In the genomic region with DNA sequence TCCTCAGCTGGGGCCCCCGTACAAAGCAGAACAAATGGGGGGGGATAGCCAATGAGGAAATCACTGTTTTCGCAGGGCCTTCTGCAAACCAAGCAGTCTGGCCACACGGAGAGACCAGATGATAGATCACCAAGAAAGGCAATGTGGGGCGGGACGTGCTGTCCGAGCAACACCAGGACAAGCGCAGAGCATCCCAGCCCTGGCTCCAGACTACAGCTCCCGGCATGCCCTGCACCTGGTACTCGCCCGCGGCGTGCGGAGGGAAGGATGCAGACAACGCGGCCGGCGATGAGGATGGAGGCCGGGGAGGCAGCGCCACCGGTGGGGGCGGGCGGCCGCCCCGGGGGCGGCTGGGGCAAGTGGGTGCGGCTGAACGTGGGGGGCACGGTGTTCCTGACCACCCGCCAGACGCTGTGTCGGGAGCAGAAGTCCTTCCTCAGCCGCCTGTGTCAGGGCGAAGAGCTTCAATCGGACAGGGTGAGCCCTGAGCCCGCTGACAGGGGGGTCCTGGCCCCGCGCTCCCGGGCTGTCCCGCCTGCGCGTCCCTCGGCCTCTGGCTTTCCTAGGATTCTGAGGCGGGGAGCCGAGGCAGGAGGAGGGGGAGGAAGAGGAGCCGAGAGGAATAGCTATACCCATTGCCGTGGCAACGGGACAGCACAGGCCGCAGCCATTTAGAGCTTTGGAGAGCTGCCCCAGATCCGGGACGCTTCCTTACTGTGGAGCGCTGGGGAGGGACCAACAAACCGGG, we compare ENCODE assay signal across 8 mouse cellular contexts. TPM values are rescaled to one million over a fixed set of nuclear protein-coding genes. Genes with fewer than 3 reads are reported as not detected.
DNase-seq lines count a peak whose midpoint lies in the region; ATAC-seq and TF ChIP-seq lines count a peak whose summit lies in the region.

TSS of gene Kctd17 (plus strand) at position 174 of the 748 bp plus-strand sequence.

- H3K9me3 ChIP-seq in hindbrain, embryonic 14.5 days (ENCODE audit: control insufficient read depth, low read length) = no peaks in the 10 kb centered on the region

- ATAC-seq in hindbrain, embryonic 14.5 days (ENCODE audit: low FRiP score) = peak; percentile 88

- WGBS in hindbrain, embryonic 14.5 days = 1% methylated on average over 43 of the region's 52 CpGs

- H3K4me3 ChIP-seq in gastrocnemius, adult 2 months = peak within 1 kb of the TSS; percentile 85
- peak within 1 kb of the TSS; percentile 96 for H3K4me3 ChIP-seq in hindbrain, embryonic 14.5 days (replicated peaks; ENCODE audit: low read length)

- H3K27ac ChIP-seq in gastrocnemius, adult 2 months = peak within 1 kb of the TSS; percentile 82
- peak within 1 kb of the TSS; percentile 82 for H3K27ac ChIP-seq in hindbrain, embryonic 14.5 days

- peaks cover 16% of the 10 kb centered on the region; the same call in 1 of the 2 replicates for H3K4me1 ChIP-seq in hindbrain, embryonic 14.5 days (replicated peaks; ENCODE audit: control insufficient read depth, insufficient read depth, low read length)

- TF ChIP-seq CTCF in gastrocnemius, adult 2 months (IDR thresholded peaks at IDR 0.05) = no peak

- no peaks in the 10 kb centered on the region for H3K27me3 ChIP-seq in hindbrain, embryonic 14.5 days (ENCODE audit: control insufficient read depth, insufficient read depth, low read length)

- intact Hi-C loops in gastrocnemius, adult 2 months (cut with DNase I) = no loop called here

- peak; percentile 78 for DNase-seq in adipocyte (ENCODE audit: low spot score)
- DNase-seq in cerebellum, postnatal 14 days = peak; percentile 85 to 87
- DNase-seq in gastrocnemius, adult 2 months = peak; percentile 85
- peak; percentile 80 for DNase-seq in hindbrain, embryonic 14.5 days (ENCODE audit: low spot score)
- peak; percentile 82 to 85 for DNase-seq in layer of hippocampus, postnatal 36 days
- DNase-seq in lung, postnatal 10 days = peak; percentile 87
- DNase-seq in retina, embryonic 14.5 days (ENCODE audit: low spot score) = peak; percentile 72
- DNase-seq in spleen, adult 12 weeks (ENCODE audit: low spot score) = no peak

- peaks cover 19% of the 10 kb centered on the region for H3K36me3 ChIP-seq in hindbrain, embryonic 14.5 days (replicated peaks; ENCODE audit: control insufficient read depth, insufficient read depth)

- H3K4me2 ChIP-seq in hindbrain, embryonic 14.5 days (replicated peaks) = peak within 1 kb of the TSS; percentile 95

- H3K9ac ChIP-seq in hindbrain, embryonic 14.5 days = peak within 1 kb of the TSS; percentile 94

RNA-seq across cellular contexts. Expression of gene Kctd17, which starts in this region (rescaled TPM):
- 10 to 100 TPM in 1 of 2 experiments, 1 to 10 TPM in 1; 8.9 to 17.2 TPM for total RNA-seq in gastrocnemius, adult 2 months (2021)
- polyA plus RNA-seq in hindbrain, embryonic 14.5 days (2014; fragmentation: Nextera tagmentation; extraction: Ambion mirVana) = 134 and 141 TPM in 2 replicates
- total RNA-seq in layer of hippocampus, postnatal 36 days (2021) = 100 to 1,000 TPM; 248 TPM

Comparison
In these comparisons a context has a peak if more than half of its experiments do, and no peak if none do; other contexts are left out.
1. RNA of gene Kctd17 (total RNA-seq): 248 TPM in layer of hippocampus, postnatal 36 days; 8.9 to 17.2 TPM in gastrocnemius, adult 2 months; every median in the first group is over 10 times any median in the second.